ENCODE assay signal across 19 mouse cellular contexts in the genomic region with DNA sequence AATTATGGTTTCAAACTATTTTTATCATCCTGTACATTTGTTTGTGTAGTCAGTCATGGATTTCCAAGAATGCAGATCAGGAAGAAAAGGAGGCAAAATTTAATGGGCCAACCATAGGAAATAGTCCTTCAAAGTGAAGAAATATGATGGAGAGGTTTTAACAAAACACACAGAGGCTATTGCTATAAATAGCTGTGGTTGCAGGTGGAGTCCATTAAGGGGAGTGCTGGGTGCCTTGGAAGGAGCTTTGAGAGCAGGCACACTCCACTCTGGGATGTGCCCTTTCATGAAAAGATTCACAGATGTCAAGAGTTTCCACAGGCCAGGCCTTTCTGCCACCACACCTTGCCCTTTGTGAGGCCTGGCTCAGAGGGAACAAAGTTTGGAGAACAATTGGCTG.
"Had no signal": no experiment of that assay in that cellular context is flagged by ENCODE, and none has a peak within 500 bp of the region (broad histone marks: within the 10 kb centered on the region; RNA-seq: fewer than 3 reads in every experiment).

No protein-coding gene starts in this region.

- H3K27me3 ChIP-seq: liver, embryonic 12.5 days; midbrain, embryonic 12.5 days; neural tube, embryonic 13.5 days; neural tube, embryonic 15.5 days had no signal

- H3K4me3 ChIP-seq: liver, embryonic 12.5 days; midbrain, embryonic 10.5 days; midbrain, embryonic 12.5 days; myocyte; neural tube, embryonic 13.5 days; neural tube, embryonic 15.5 days had no signal

- ATAC-seq: liver, embryonic 12.5 days; midbrain, embryonic 16.5 days had no signal

- H3K9me3 ChIP-seq: liver, embryonic 12.5 days; midbrain, embryonic 10.5 days; midbrain, embryonic 12.5 days; neural tube, embryonic 13.5 days; neural tube, embryonic 15.5 days had no signal

- H3K27ac ChIP-seq: liver, embryonic 12.5 days; liver, embryonic 14.5 days; midbrain, embryonic 10.5 days; midbrain, embryonic 12.5 days; neural tube, embryonic 13.5 days; neural tube, embryonic 15.5 days had no signal

- DNase-seq: lung, embryonic 14.5 days; lung, postnatal 4 days; midbrain, embryonic 14.5 days; retina, postnatal 1 day; right cerebral cortex, adult 18-20 months; right cerebral cortex, postnatal 25 days; right cerebral cortex, postnatal 4 days; spleen, adult 18-20 months; thymus, adult 18-20 months; thymus, postnatal 14 days; thymus, postnatal 36 days had no signal

- H3K4me2 ChIP-seq: liver, embryonic 12.5 days; lung, embryonic 14.5 days; midbrain, embryonic 12.5 days; neural tube, embryonic 13.5 days; neural tube, embryonic 15.5 days had no signal

- H3K9ac ChIP-seq: liver, embryonic 12.5 days; liver, embryonic 14.5 days; lung, embryonic 14.5 days; midbrain, embryonic 12.5 days; neural tube, embryonic 13.5 days; neural tube, embryonic 15.5 days had no signal

- H3K36me3 ChIP-seq: liver, embryonic 12.5 days; midbrain, embryonic 10.5 days; midbrain, embryonic 12.5 days; neural tube, embryonic 13.5 days; neural tube, embryonic 15.5 days had no signal

- H3K4me1 ChIP-seq: liver, embryonic 12.5 days; midbrain, embryonic 10.5 days; midbrain, embryonic 12.5 days; neural tube, embryonic 13.5 days; neural tube, embryonic 15.5 days had no signal
